Mouse (Mus musculus) CD4-positive, CD25-positive, alpha-beta regulatory T cell, adult 2 months (primary cell): ENCODE data around the gene Fes.

Experiments used
- DNase-seq: peaks from one replicate; pipeline ENCODE4 v3.0.0-alpha.2; 2012; ENCODE audit warnings: low read depth, low spot score

The Fes gene

GRCm38 (mm10) chr7:80387633-80388543 lies at the start of gene Fes:
Gene Fes, minus strand, starts transcription at chr7:80387946.
- DNase-seq, result no peak

GRCm38 (mm10) chr7:80436571-80436970 lies 48.8 kb upstream of the Fes start:
- DNase-seq, result no peak

DNA sequence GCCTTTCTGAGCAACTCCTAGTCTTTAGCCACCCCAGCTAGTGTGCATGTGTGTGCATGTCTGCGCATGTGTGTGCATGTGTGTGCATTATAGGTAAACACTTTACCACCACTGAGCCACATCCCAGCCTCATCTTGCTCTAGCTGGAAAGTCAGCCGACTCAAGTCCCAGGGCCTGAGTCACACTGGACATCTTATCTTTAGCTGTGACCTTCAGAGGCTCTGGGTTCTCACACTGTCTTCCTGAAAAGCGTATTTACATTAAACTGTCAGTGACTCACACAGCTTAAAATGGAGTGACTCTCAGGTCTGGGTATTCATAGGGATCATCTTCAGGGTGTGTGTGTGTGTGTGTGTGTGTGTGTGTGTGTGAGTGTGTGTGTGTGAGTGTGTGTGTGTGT lies 47.8 kb upstream of the Fes start:
- no peak for DNase-seq

DNA sequence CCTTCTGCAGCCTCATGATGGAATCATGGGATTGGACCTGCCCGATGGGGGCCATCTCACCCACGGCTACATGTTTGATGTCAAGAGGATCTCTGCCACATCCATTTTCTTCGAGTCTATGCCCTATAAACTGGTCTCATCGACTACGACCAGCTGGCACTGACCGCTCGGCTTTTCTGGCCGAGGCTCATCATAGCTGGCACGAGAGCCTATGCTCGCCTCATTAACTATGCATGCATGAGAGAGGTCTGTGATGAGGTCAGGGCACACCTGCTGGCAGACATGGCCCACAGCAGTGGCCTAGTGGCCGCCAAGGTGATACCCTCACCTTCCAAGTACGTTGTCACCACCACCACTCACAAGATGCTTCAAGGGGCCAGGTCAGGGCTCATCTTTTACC lies 41.9 kb upstream of the Fes start:
- no peak for DNase-seq

GRCm38 (mm10) chr7:80427730-80428129 lies 40.0 kb upstream of the Fes start:
- DNase-seq, result no peak

DNA sequence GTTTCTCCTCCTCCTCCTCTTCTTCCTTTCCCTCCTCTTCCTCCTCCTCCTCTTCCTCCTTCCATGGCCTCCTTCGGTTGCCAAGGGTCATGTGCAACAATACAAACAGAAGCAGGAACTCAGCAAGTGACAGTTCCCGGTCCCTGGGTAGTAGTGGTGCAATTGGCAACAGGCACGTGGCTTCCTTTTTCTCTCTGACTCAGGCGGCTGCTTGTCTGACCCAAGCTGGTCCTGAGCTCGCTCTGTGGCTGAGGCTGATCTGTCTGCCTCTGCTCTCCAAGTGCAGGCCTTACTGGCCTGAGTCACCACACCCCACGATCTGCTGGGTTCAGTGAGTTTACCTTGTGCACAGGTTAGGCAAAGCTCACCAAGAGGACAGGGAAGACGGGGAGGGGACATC lies 38.6 kb upstream of the Fes start:
- DNase-seq, result no peak

- DNase-seq, result peak; percentile 59
These were observed 37.0 kb upstream of the Fes start for GRCm38 (mm10) chr7:80424722-80425121.

GRCm38 (mm10) chr7:80422759-80423480 lies 35.2 kb upstream of the Fes start:
- DNase-seq, result peak; percentile 43

GRCm38 (mm10) chr7:80421576-80421975 lies 33.8 kb upstream of the Fes start:
- DNase-seq, result peak; percentile 54

- no peak for DNase-seq
These were observed 32.8 kb upstream of the Fes start for GRCm38 (mm10) chr7:80420586-80420985.

GRCm38 (mm10) chr7:80419278-80419677 lies 31.5 kb upstream of the Fes start:
- DNase-seq, result no peak

GRCm38 (mm10) chr7:80418036-80418435 lies 30.3 kb upstream of the Fes start:
- no peak for DNase-seq

- DNase-seq, result no peak
These were observed 29.9 kb upstream of the Fes start for GRCm38 (mm10) chr7:80417601-80418000.

GRCm38 (mm10) chr7:80416969-80417368 lies 29.2 kb upstream of the Fes start:
- peak; percentile 64 for DNase-seq

DNA sequence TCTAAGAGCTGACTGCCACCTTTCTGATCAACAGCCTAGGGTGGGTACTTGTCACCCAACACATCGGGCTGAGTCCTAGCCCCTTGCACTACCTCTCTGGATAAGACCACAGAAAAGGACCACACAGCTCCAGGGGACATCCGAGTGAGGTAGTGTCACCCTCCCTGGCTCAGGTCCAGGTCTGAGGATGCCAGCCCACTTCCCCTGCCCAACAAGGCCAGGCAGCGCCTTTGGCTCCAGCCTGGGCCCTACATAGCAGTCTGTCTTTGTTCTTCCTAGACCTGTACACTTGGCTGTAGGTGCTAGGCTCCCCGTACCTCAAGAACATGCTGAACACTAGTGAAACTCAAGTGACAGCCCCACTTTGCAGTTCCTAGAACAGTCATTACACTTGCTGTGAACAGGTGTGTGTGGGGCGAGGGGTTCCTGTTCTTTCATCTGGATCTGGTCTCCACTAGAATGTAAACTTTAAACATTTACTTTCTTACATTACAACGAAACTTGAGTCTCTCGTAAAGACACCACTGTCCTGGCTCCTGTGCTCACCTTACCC lies 26.6 kb upstream of the Fes start:
- DNase-seq, result peak; percentile 31

DNA sequence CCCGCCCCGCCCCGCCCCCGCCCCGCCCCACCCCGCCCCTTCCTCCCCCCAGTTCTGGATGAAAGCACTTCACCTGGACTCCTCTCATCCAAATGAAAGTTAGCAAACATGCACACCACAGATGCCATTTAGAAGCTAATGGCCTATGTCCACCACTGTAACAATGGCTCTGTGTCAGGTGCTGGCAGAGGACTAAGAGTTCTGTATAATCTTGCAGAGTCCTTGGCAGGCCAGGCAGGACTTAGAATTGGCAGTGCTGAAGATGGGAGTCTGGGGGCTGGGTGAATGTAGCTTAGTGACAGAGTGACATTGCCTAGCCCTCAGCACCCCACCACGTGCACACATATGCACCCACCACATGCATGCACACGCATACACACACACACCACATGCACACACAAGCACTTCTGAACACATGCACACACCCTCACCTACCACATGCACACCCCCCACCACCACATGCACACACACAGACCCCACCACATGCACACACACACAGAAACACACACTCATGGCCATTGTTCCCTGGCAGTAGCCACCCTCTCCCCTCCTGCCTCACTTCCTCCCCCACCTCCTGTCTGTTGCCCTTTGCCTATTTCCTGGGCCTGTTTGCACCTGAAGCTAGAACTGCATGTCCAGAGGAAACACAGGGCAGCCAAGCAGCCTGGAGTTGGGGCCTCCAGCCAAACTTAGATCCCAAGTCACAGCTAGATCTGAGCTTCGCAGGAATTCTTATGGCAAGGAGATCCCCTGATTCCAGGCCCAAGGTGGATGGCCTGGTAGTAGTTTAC lies 26.0 kb upstream of the Fes start:
- DNase-seq, result peak; percentile 37

- DNase-seq, result no peak
These were observed 25.0 kb upstream of the Fes start for GRCm38 (mm10) chr7:80412781-80413180.

DNA sequence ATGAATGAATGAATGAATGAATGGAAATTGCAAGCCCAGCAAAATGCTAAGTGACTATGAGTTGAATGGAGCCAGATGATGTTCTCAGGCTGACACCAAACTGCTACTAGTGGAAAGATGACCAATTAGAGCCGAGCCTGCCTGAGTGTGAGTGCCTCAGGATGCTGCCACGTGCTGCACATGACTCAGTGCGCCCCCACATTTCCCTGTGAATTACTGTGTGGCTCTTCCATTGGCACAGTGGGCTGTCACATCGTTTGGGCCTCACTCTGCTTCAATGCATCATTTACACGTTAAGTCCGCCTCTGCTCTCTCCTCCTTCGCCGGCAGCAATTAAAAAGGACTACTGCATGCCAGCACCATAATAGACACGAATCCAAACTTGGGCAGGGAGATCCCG lies 24.5 kb upstream of the Fes start:
- no peak for DNase-seq

DNA sequence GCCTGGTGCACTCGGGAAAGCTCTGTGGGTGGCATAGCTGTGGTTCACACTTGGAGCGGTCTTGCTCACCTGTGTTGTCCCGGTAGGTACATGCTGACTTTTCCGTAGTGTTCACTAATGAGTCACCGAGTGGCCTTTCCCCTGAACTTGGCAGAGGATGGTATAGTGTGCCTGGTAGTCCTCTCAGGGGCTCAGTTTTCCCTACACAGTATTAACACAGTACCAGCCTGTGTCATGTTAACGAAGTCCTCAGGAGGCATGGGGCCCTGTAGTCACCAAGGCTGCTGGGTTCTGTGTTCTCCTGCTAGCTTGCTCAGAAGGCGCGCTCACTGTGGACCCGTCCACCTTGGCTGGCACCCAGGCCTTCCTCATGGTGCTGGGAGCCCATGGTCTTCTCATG lies 22.6 kb upstream of the Fes start:
- DNase-seq, result no peak

DNA sequence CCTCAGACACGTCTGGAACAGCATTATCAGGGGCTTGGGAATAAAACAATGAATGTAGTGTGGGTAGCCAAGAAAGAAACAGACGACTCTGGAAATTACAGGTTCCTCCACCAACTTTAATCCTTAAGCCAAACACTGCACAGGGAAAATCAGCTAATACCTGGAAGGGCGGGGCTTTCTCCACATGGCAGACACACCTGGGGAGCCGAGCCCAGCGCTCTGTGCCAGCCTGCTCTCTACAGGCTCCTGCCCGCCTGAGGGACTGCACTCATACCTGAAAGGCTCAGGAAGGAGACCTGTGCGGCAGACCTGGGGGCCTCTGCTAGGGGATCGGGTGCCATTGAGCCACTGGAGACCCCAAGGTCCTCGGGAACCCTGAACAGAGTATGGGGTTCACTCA lies 20.0 kb upstream of the Fes start:
- DNase-seq, result no peak

DNA sequence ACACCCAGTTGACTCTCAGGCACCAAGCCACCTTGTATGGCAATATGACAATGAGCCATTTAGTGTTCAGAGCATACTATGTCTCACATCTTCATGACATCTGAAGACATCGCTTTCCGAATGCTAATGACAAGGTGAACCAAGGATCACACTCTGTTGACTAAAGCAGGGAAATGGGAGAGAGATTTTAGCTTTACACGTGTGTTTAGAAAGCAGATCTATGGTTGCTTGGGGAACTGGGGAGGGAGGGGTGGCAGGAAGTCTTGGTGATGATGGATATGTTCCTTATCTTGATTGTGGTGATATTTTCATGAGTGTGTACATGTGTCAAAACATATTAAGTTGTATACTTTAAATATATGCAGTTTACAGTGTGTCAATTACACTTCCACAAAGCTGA lies 18.4 kb upstream of the Fes start:
- peak; percentile 42 for DNase-seq

DNA sequence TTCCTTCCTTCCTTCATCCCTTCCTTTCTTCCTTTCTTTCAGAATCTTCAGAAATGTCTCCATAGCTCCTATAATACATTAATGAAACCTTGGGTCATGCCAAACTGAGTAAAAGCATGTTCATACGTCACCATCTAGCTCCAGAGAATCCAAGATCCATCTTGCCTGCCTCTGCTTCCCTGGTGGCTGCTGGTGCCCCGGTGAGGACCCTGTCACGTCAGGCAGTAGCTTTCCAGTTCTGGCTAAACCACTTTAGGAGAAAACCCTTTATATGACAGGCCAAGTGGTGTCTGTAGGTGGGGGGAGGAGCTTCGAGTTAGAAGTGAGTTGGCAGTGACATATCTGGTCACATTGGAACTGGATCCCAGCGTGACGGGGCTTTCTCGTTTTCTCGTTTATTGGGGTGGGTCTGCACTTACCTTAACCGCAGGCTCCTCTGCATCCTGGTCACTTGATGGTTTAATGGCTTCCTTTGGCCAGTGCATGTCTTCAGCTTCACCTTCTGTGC lies 17.5 kb upstream of the Fes start, which contains the start of gene Furin:
TSS of gene Furin (minus strand) at position 249 of the 508 bp plus-strand sequence.
- DNase-seq, result peak; percentile 52
